Mouse (Mus musculus): ENCODE data around the gene Nos3.

Gene Nos3

DNA sequence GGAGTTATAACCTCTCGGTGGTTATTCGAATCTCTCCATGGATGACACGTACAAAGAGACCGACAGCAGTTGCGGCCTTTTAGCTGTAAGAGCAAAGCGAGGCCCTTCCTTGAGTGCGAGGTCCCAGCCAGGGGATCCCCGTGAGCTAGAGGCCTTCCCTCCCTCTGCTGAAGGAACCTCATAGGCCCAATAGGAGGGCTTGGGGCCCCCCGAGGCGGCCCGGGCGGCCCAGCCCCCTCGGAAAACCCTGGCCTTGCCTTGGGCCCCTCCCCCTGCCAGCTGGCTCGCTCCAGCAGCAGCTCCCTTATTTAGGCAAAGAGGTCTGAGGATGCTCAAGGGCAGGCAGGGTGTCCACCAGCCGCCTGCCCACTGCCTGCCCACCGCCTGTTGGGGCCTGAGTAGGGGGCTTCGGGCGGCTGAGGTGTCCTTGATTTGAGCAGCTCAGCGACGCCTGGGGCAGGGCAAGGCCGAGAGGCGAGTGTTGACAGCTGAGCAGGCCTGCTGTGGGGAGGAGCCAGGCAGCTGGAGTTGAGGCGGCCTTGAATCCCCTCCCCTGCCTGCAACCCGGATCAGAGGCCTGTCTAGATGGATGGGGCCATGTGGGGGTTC lies 12.3 kb upstream of the Nos3 start:
- ChIA-PET CTCF (interaction anchor here (0.5 to 3.0 kb wide), 23 partner anchors 9 to 1127 kb away, joined by 3 to 15 read pairs (median 4); partner anchors contain the start of gene Abcb8 (in 1 of the 4)), POLR2A (interaction anchor here in 3 of 4 experiments (0.6 to 3.8 kb wide), 30 partner anchors 8 to 1172 kb away, joined by 3 to 21 read pairs (median 3); partner anchors contain the start of genes Abcb8 (in 1 of the 3), Atg9b (in 1 of the 3), Cdk5 (in 1 of the 3) and Nos3 (in 1 of the 3))

DNA sequence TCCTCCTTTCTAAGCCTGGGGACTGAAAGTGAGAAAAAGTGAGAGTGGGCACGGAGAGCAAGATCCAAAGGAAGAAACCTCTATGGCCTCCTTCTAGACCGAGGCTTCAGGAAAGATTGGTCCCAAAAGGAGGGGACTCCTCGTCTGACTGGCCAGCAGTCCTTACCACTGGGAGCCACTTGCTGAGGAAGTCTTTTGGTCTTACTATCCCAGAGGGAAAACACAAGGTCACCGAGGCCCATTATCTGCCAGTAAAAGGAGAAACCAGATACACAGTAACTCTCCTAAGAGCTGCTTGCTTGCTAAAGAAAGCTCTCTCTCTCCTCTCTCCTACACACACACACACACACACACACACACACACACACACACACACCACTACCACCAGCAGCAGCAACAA lies 11.3 kb upstream of the Nos3 start:
- POLR2A ChIA-PET = interaction anchor here in 3 of 4 experiments (0.5 to 3.8 kb wide), 12 partner anchors 9 to 242 kb away, joined by 3 to 21 read pairs (median 4); no protein-coding TSS in a partner anchor
- CTCF ChIA-PET = interaction anchor here in 3 of 4 experiments (0.5 to 3.0 kb wide), 6 partner anchors 18 to 563 kb away, joined by 3 to 15 read pairs (median 4); no protein-coding TSS in a partner anchor

DNA sequence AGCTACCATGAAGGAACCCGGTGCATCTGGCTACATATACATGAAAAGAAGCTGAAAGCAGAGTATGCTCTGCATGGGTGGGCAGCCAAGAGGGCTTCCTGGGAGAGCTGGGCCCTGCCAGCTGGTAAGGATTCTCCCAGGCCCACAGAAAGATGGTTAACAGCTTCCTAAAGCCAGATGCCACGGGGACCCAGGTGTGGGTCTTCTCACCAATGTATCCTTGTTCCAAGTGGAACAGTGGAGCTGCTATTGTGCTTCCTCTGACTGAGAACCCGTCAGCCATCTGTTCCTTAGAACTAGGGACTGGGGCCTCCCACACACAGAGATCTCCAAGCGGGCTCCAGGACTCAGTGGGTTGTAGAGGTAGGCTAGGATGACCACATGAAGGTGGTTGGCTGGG lies 7.8 kb upstream of the Nos3 start:
- CTCF ChIA-PET = interaction anchor here (0.5 to 3.4 kb wide), 49 partner anchors 8 to 393 kb away, joined by 3 to 44 read pairs (median 5); partner anchors contain the start of genes Abcb8 (in 4 of the 4) and Agap3 (in 1 of the 4)
- POLR2A ChIA-PET = interaction anchor here in 3 of 4 experiments (0.6 to 2.2 kb wide), 20 partner anchors 9 to 192 kb away, joined by 3 to 8 read pairs (median 4); partner anchors contain the start of genes Abcb8 (in 1 of the 3) and Nupl2 (in 1 of the 3)

DNA sequence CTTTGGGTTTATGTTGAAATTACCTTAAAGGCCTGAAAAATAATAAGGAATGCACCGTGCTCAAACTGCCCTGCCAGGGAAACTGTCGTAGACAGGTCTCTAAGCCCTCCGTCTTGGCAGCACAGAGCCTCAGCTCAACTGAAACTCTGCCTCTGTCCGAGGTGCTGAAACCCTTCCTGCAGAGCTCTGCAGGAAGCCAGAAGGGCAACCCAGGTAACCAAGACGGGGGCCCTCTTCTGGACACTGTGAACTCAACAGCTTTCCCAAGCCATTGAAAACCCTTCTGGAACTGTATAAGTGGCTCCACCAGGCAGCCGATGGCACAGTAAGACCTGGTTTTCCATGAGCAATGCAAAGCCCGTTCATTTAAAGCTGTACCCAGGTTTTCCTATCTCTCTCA lies 7.1 kb upstream of the Nos3 start:
- POLR2A ChIA-PET = interaction anchor here in 3 of 4 experiments (0.5 to 2.2 kb wide), 27 partner anchors 9 to 394 kb away, joined by 3 to 8 read pairs (median 4); partner anchors contain the start of genes Abcb8 (in 1 of the 3), Fastk (in 1 of the 3) and Nupl2 (in 1 of the 3)
- CTCF ChIA-PET = interaction anchor here (0.5 to 3.4 kb wide), 62 partner anchors 9 to 520 kb away, joined by 3 to 44 read pairs (median 4); partner anchors contain the start of genes Abcb8 (in 4 of the 4) and Agap3 (in 1 of the 4)

DNA sequence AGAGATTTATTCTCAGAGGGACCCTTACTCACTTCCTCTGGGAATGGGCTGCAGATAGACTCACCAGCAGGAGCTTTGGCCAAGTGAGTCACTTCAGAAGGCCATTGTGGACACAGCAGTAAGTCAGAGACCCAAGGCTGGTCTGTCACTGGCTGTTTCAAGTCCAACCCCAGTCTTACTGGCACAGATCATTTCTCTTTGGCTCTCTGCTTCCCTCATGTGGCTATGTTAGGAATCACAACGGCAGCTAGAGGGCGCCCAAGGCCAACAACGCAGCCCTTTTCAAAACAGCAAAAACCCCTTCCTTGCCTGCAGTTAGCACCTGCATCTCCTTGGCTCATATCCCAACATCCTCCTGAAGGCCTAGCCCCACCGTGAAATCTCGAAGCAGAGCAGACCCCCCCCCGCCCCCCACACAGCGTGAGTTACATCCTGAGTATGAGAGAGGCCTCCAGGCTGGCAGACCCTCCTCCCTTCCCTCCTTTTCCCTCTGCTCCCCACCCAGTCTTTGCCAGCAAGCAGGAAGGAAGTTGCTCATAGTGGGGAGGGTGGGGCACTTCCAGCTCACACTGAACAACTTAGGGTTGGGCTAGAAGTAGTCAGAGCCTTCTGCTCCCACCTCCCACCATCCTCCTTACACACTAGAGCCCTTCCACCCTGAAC lies 3.7 kb upstream of the Nos3 start:
- POLR2A ChIA-PET = interaction anchor here in 3 of 4 experiments (0.5 to 2.3 kb wide), 33 partner anchors 9 to 1090 kb away, joined by 3 to 15 read pairs (median 4); partner anchors contain the start of genes Abcb8 (in 1 of the 3), Kcnh2 (in 1 of the 3) and Nub1 (in 1 of the 3)

GRCm38 (mm10) chr5:24363467-24363866 lies 1.1 kb upstream of the Nos3 start:
- ChIA-PET POLR2A (interaction anchor here in 2 of 4 experiments (1.0 to 3.1 kb wide), 4 partner anchors 11 to 97 kb away, joined by 3 to 12 read pairs (median 5); partner anchors contain the start of gene Kcnh2 (in 1 of the 2)), CTCF (interaction anchor here in 2 of 4 experiments (0.9 to 6.6 kb wide), 4 partner anchors 27 to 31 kb away, joined by 4 to 49 read pairs (median 15); partner anchors contain the start of gene Abcb8 (in 1 of the 2))

More for the DNA sequence above, 3.7 kb upstream of the Nos3 start:
- CTCF ChIA-PET = interaction anchor here (0.5 to 6.6 kb wide), 65 partner anchors 9 to 745 kb away, joined by 3 to 49 read pairs (median 4); partner anchors contain the start of genes Abcb8 (in 2 of the 4), Atg9b (in 1 of the 4), Chpf2 (in 1 of the 4) and Fastk (in 1 of the 4)

GRCm38 (mm10) chr5:24364061-24364460 lies 549 bp upstream of the Nos3 start:
- POLR2A ChIA-PET = interaction anchor here in 3 of 4 experiments (0.8 to 3.1 kb wide), 4 partner anchors 12 to 98 kb away, joined by 3 to 12 read pairs (median 6); partner anchors contain the start of gene Kcnh2 (in 1 of the 3)
- CTCF ChIA-PET = interaction anchor here in 2 of 4 experiments (1.8 to 6.6 kb wide), 2 partner anchors 28 to 30 kb away, joined by 23 to 49 read pairs; partner anchors contain the start of gene Abcb8 (in 1 of the 2)

GRCm38 (mm10) chr5:24364963-24365362 lies 353 bp downstream of the Nos3 start:
- ChIA-PET CTCF (interaction anchor here in 2 of 4 experiments (0.7 to 6.6 kb wide), 7 partner anchors 13 to 1984 kb away, joined by 4 to 49 read pairs (median 8); partner anchors contain the start of gene Abcb8 (in 1 of the 2)), POLR2A (interaction anchor here in 2 of 4 experiments (0.6 to 3.1 kb wide), 6 partner anchors 12 to 189 kb away, joined by 3 to 12 read pairs (median 6); partner anchors contain the start of genes Abcb8 (in 1 of the 2) and Kcnh2 (in 1 of the 2))

DNA sequence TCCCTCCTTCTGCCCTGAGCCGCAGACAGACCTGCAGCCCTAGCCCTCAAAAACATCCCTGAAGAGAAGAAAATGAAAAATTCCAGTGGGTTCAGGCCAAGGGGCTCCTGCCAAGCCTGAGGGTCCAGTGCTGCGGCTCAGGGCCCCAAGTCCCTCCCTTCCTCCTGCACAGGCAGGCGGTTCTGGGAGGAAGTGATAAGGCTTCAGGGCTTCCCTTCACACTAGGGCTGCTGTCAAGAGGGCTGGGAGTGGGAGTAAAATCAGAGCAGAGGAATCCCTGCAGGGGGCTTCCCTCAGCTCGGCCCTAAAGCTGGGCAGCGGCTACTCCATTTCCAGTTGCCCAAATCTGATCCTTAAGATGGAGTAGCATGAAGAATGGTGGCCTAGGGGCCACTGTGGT lies 918 bp downstream of the Nos3 start:
- POLR2A ChIA-PET = interaction anchor here in 2 of 4 experiments (0.7 to 3.1 kb wide), 10 partner anchors 12 to 105 kb away, joined by 3 to 12 read pairs (median 4); partner anchors contain the start of genes Abcb8 (in 1 of the 2) and Kcnh2 (in 1 of the 2)
- CTCF ChIA-PET = interaction anchor here in 2 of 4 experiments (0.7 to 6.6 kb wide), 6 partner anchors 12 to 1983 kb away, joined by 4 to 49 read pairs (median 7); partner anchors contain the start of gene Abcb8 (in 1 of the 2)

DNA sequence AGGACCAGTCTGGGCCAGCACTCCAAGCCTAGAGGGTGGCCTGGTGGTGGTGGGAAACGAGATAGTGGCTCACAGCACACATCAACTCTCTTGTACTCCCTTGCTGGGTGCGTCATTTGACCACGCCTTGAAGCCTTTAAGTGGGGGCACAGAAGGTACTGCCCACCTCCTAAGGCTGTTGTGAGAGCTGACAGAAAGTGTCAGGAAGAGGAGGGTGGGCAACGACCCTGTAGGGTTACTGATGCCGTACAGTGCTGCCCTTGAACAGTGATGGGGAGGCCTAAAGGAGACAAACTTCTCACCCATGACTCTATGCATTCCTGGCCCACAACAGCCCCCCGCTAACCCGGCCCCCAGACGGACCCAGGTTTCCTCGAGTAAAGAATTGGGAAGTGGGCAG lies 1.8 kb downstream of the Nos3 start:
- ChIA-PET POLR2A (interaction anchor here in 3 of 4 experiments (0.5 to 2.4 kb wide), 11 partner anchors 9 to 49 kb away, joined by 3 to 8 read pairs (median 4); partner anchors contain the start of gene Abcb8 (in 1 of the 3)), CTCF (interaction anchor here in 2 of 4 experiments (0.7 to 6.6 kb wide), 3 partner anchors 8 to 28 kb away, joined by 5 to 49 read pairs (median 5); partner anchors contain the start of gene Abcb8 (in 1 of the 2))

DNA sequence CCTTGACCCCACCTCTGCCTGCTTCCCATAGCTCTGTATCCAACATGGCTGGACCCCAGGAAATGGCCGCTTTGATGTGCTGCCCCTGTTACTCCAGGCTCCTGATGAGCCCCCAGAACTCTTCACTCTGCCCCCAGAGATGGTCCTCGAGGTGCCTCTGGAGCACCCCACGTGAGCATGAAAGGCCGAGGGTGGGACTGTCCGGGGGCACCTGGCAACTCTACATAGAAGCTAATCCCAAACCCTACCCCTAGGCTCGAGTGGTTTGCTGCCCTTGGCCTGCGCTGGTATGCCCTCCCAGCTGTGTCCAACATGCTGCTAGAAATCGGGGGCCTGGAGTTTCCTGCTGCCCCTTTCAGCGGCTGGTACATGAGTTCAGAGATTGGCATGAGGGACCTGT lies 5.2 kb downstream of the Nos3 start:
- POLR2A ChIA-PET = interaction anchor here in 2 of 4 experiments (0.6 to 1.7 kb wide), 4 partner anchors 11 to 38 kb away, joined by 3 to 6 read pairs (median 4); no protein-coding TSS in a partner anchor

GRCm38 (mm10) chr5:24373807-24374206 lies 9.2 kb downstream of the Nos3 start:
- ChIA-PET POLR2A (interaction anchor here in 1 of 4 experiments (4.5 kb wide), 1 partner anchor 14 kb away, joined by 18 read pairs; no protein-coding TSS in a partner anchor), CTCF (interaction anchor here in 1 of 4 experiments (0.6 to 0.7 kb wide), 2 partner anchors 174 to 239 kb away, joined by 4 to 5 read pairs; no protein-coding TSS in a partner anchor)

More for the DNA sequence above, 5.2 kb downstream of the Nos3 start:
- CTCF ChIA-PET = interaction anchor here in 2 of 4 experiments (0.6 to 1.8 kb wide), 6 partner anchors 8 to 101 kb away, joined by 3 to 5 read pairs (median 3); partner anchors contain the start of gene Abcb8 (in 1 of the 2)

- POLR2A ChIA-PET = interaction anchor here in 2 of 4 experiments (0.7 to 4.5 kb wide), 2 partner anchors 13 to 19 kb away, joined by 4 to 18 read pairs; no protein-coding TSS in a partner anchor
- CTCF ChIA-PET = interaction anchor here in 1 of 4 experiments (0.6 to 0.7 kb wide), 2 partner anchors 174 to 238 kb away, joined by 4 to 5 read pairs; no protein-coding TSS in a partner anchor
Observed at GRCm38 (mm10) chr5:24374216-24374615, 9.6 kb downstream of the Nos3 start.

DNA sequence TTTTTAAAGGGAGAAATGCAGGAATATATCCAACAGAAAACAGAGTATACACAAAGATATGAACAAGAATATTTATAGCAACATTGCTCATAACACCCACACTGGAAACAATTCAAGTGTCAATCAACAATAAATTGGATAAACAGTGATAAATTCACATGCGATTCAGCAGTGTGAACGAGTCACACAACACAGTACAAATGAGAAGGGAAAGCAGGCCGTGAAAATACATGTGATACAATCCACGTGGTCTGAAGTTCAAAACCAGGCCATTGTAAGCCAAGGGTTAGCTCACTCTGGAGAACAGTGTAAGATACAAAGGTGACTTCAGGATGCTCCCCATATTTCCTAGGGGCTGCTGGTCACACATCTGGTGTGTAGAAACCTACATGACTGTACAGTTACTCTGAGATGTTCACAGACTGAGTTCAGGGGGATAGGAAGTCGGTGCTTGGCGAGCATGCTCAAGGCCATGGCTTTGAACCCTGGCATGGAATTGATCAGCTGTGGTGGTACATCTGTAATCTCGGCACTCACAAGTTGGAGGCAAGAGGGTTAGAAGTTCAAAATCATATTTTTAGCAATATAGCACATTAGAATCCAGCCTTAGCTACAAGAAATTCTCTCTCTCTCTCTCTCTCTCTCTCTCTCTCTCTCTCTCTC lies 10.2 kb downstream of the Nos3 start:
- ChIA-PET POLR2A (interaction anchor here (0.6 to 4.5 kb wide), 7 partner anchors 8 to 581 kb away, joined by 3 to 18 read pairs (median 3); partner anchors contain the start of gene Abcb8 (in 1 of the 4)), CTCF (interaction anchor here in 3 of 4 experiments (0.6 to 1.2 kb wide), 6 partner anchors 9 to 311 kb away, joined by 3 to 6 read pairs (median 4); partner anchors contain the start of genes Abcb8 (in 1 of the 3) and Nub1 (in 1 of the 3))

GRCm38 (mm10) chr5:24378700-24379099 lies 14.1 kb downstream of the Nos3 start:
- ChIA-PET POLR2A (interaction anchor here in 2 of 4 experiments (0.5 to 3.3 kb wide), 6 partner anchors 9 to 105 kb away, joined by 3 to 21 read pairs (median 6); partner anchors contain the start of genes Abcb8 (in 2 of the 2) and Atg9b (in 1 of the 2)), CTCF (interaction anchor here in 2 of 4 experiments (1.3 to 2.9 kb wide), 4 partner anchors 9 to 18 kb away, joined by 6 to 15 read pairs (median 10); partner anchors contain the start of gene Abcb8 (in 2 of the 2))

DNA sequence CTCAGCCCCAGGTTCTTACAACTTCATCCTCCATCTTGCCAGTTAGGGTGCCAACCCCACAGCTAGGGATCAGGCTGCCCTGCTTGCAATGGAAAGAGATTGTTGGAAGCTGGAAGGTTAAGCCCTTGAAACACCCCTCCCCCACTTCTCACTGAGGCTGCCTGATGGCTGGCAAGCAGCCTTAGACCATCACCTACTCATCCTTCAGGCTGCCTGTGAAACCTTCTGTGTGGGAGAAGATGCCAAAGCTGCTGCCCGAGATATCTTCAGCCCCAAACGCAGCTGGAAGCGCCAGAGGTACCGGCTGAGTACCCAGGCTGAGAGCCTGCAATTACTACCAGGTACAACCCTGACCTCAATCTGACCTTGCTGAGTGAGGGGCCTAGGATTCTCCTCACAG lies 14.9 kb downstream of the Nos3 start:
- CTCF ChIA-PET = interaction anchor here in 2 of 4 experiments (0.6 to 2.9 kb wide), 3 partner anchors 14 to 19 kb away, joined by 5 to 10 read pairs (median 9); partner anchors contain the start of gene Abcb8 (in 1 of the 2)
- POLR2A ChIA-PET = interaction anchor here in 2 of 4 experiments (0.7 to 3.3 kb wide), 5 partner anchors 9 to 104 kb away, joined by 3 to 21 read pairs (median 3); partner anchors contain the start of gene Abcb8 (in 1 of the 2)
